Mouse (Mus musculus) adrenal gland, postnatal 4 days (tissue): ENCODE results near the gene Ankrd13a. TPM values are rescaled to one million over a fixed set of nuclear protein-coding genes. Genes with fewer than 3 reads are reported as not detected.
"Not testable (repeated sequence)": the region's sequence is repeated elsewhere in the genome, so short reads cannot be mapped to it uniquely, and the experiment has no call there.

Experiments used
- DNase-seq, 2 experiments: peaks; one replicate each; pipeline ENCODE4 v3.0.0; 2021 to 2022; ENCODE audit warnings: low spot score in 2 of 2, mixed read lengths in 2 of 2
- microRNA-seq: library from miRNA; unstranded; fragments of <30 nt; microRNA quantifications from one replicate; pipeline ENCODE4 v1.2.0, GENCODE M21; 2021
- total RNA-seq, 2 experiments: library from RNA; stranded (reverse); gene quantifications; 2 replicates each; pipeline ENCODE4 v1.2.3; 2021

Ankrd13a gene
- total RNA-seq, 2 experiments from 2014 or later = 105 to 111 TPM

- DNase-seq = no peak
Observed at GRCm38 (mm10) chr5:114824197-114824596, 49.7 kb downstream of the Ankrd13a start.

DNA sequence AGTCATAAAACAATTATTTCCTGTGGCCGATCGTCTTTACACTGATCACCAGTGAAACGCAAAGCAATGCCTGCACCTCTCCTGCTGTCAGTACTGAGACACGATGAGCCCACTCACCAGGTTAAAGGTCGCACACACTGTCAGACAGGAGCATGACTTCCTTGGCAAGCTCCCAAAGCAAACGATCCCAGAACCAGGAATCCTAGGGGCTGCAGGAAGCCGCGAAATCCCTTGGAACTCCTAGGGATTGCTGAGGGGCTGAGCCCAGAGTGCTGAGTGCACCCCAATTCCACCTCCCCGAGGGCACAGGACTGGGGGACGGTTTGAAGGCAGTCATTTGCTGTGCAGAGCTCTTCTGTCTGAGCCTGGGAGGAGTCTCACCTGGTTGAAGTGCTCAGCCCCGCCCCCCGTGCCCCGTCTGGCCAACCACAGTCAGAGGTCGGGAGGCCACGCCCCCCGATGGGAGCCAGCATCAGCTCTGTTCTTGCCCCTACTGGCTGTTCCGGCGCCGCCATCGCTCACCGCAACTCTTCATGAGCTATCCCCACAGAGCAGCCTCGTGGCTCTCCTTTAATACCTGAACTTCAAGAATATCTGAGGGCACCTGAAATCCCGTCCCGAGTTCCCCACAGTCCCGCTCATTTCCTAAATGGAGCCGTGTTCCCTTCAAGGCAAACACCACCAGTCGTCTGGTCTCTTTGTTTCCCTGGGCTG, 51.7 kb downstream of the Ankrd13a start:
- peak in 1 of 2 experiments; percentile 55 for DNase-seq

DNA sequence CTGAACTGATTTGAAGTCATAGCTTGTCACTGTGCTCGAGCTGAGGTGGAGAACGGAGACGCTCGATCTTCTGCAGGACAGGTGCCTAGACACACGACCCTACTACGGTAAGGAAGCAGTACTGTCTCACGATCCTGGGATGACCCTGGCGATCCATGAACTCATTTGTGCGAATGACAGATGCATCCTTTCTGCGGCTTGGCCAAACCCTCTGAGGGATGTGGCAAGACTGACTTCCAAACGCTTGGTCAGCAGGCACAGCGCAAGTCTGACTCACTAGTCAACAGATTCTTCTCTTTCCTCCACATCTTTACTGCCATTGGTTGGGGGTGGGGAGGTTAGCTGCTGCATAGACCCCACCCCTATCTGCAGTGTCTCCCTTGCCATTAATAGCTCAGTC, 53.0 kb downstream of the Ankrd13a start:
- no peak for DNase-seq

- no peak for DNase-seq
Observed at GRCm38 (mm10) chr5:114829740-114830139, 55.3 kb downstream of the Ankrd13a start.

- no peak for DNase-seq
Observed at GRCm38 (mm10) chr5:114836886-114837285, 62.4 kb downstream of the Ankrd13a start.

GRCm38 (mm10) chr5:114840481-114840880, 66.0 kb downstream of the Ankrd13a start:
- not testable (repeated sequence) for DNase-seq

DNA sequence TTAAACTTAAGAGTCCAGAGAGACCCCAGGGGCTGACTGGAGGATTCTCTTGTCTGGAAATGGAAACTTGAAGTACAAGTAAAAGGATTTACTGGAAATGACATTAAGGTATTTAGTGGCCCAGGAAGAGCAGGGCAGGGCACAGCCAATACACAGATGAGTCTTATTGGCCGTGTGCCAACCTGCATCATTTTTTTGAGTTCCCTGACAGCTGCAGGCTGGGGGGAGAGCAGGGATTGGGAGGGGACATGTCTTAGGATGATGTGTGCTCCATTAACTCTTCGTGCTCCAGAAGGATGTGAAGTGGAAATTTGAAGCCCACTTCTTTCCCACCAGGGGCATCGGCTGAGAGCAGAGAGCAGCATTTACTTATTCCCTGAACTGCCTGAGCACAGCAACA, 67.7 kb downstream of the Ankrd13a start:
- DNase-seq = not testable (repeated sequence)

DNA sequence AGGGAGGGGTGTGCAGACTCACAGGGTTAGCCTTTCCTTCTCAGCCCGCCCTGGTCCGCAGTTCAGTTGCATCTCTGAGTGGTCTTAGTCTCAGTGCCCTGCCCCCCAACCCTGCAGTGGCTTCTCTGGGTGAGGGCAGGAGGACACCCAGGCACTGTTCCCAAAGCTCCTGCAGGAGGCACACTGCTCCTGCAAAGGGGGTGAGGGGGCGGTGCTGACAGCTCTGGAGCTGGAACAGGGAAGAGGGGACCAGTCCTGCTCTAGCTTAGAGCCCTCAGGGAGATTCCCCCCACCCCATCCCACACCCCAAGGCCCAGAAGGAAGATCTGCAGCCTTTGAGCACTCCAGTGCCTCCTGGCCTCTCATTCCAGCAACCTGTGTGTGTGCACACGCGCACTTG, 68.2 kb downstream of the Ankrd13a start:
- DNase-seq = no peak

DNA sequence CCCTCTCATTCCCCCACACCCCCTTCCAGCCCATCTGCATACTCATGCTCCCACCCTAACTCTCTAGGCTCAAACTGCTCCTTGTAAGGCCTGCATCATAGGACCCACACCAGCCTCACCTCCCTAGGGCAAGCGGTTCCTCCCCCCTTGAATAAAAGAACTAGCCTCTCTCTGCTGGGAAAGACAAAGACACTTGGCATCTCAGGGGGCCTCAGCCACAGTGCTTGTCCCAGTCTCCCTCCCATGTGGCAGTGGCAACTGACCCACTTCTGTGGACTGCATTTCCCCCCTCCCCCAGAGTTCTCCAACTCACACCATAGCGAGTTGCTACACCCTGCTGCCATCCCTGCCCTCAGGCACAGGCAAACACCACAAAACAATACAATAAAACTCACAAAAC, 69.9 kb downstream of the Ankrd13a start:
- not testable (repeated sequence) for DNase-seq

DNA sequence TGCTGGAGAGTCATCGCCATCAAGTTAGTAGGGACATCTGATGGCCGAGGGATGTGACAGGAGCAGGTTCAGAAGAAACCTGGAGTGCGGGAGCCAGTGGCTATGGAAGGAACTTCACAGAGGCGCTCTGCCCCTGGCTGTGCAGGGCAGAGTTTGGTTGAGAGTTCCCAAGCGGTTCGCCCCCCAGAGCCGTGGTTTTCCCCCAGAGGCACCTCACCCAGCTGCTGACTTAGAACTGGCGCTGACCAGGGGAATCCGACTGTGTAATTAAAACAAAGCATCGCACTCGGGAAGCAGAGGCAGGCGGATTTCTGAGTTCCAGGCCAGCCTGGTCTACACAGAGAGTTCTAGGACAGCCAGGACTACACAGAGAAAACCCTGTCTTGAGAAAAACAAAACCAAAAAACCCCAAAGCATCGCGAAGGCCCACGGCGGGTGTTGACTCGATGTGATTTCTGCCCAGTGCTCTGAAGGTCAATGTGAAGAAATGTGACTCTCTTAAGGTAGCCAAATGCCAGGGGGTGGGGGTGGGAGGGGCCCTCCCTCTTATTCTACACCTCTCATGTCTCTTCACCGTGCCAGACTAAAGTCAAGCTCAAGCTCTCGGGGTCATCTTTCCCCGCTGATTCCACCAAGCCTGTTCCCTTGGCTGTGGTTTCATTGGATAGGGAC, 77.2 kb downstream of the Ankrd13a start:
- no peak for DNase-seq

DNA sequence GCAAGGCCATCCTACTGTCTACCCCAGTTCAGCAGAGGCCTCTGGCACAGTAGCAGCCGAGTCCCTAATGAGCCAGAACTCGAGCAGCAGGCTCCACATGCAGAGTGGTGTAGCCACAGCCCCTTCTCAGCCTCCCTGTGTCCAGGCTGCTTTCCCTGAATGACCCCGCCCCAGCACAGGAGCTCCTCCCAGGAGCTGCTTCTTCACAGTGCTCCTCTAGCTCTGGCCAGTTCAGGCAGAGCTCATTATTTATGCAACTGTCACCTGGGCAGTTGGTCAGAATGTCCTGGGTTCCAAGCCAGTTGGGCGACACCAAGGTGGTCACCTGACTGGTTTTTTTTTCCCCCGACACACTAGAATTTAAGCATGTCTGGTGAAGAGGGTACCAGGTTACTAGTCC, 78.9 kb downstream of the Ankrd13a start, which contains the start of gene 4930519G04Rik:
Gene 4930519G04Rik, plus strand, starts transcription at position 301 of the 400 bp plus-strand sequence.
- not testable (repeated sequence) for DNase-seq

Small RNA genes lying within 50 kb of the gene (microRNA-seq; reads per million reads assigned to microRNA genes)
- gene Mir6240 = 13.9 reads per million, percentile 25 among the genes with 10 or more reads in this experiment

Other genes starting within 250 kb of the Ankrd13a start
- 10 to 100 TPM; 33.7 to 33.9 TPM for gene Fam222a, start 206.7 kb upstream of the Ankrd13a start, total RNA-seq
- gene Trpv4, start 116.3 kb upstream of the Ankrd13a start, total RNA-seq = 1 to 10 TPM; 2.4 to 8.0 TPM
- gene Gltp, start 83.7 kb upstream of the Ankrd13a start, total RNA-seq = 10 to 100 TPM; 49.5 to 53.4 TPM
- gene Tchp, start 66.9 kb upstream of the Ankrd13a start, total RNA-seq = 10 to 100 TPM; 16.3 to 16.9 TPM
- 10 to 100 TPM; 56.2 to 59.5 TPM for gene Git2, start 840 bp downstream of the Ankrd13a start, total RNA-seq
- gene 1500011B03Rik, start 48.8 kb downstream of the Ankrd13a start, total RNA-seq = 10 to 100 TPM; 88.4 to 91.9 TPM
- gene 4930519G04Rik, start 79.0 kb downstream of the Ankrd13a start, total RNA-seq = not detected
- gene Gm9936, start 84.0 kb downstream of the Ankrd13a start, total RNA-seq = under 1 TPM; 0.14 to 0.17 TPM
- 10 to 100 TPM in 1 of 2 experiments, 1 to 10 TPM in 1; 9.9 to 12.2 TPM for gene Oasl2, start 122.3 kb downstream of the Ankrd13a start, total RNA-seq
- gene Oasl1, start 148.6 kb downstream of the Ankrd13a start, total RNA-seq = 1 to 10 TPM; 1.0 to 1.2 TPM
- 10 to 100 TPM; 50.7 to 59.0 TPM for gene 2210016L21Rik, start 167.5 kb downstream of the Ankrd13a start, total RNA-seq
- gene Hnf1a, start 196.4 kb downstream of the Ankrd13a start, total RNA-seq = 1 to 10 TPM; 1.8 to 4.4 TPM
- 10 to 100 TPM; 91.7 to 92.3 TPM for gene Sppl3, start 236.5 kb downstream of the Ankrd13a start, total RNA-seq